Mouse (Mus musculus): ENCODE measurements around the gene Mkrn2os. TPM values are rescaled to one million over a fixed set of nuclear protein-coding genes. Genes with fewer than 3 reads are reported as not detected.

Gene Mkrn2os
- polyA plus RNA-seq (2012; rRNA removed), result 0.09 and 0.16 TPM in 2 replicates

DNA sequence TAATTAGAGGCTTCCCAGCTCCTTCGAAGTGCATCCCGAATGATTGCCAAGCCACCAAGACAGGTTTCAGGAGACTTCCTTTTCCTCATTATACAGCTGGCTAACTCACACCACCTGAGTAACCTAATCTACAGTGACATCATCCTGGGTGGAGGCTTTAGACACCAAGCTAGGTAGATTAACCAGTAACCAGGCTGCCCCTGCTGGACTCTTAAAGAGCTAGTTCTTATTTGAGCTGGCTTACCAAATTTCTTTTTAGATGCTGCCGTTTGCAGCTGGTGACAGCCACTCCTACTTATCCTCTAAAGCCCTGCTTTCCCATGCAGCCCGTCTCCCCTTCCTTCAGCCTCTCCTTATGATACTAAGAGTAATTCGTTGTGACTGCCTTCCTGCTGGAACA lies at the start of gene Mkrn2os:
TSS of gene Mkrn2os (minus strand) at position 119 of the 400 bp plus-strand sequence.

DNA sequence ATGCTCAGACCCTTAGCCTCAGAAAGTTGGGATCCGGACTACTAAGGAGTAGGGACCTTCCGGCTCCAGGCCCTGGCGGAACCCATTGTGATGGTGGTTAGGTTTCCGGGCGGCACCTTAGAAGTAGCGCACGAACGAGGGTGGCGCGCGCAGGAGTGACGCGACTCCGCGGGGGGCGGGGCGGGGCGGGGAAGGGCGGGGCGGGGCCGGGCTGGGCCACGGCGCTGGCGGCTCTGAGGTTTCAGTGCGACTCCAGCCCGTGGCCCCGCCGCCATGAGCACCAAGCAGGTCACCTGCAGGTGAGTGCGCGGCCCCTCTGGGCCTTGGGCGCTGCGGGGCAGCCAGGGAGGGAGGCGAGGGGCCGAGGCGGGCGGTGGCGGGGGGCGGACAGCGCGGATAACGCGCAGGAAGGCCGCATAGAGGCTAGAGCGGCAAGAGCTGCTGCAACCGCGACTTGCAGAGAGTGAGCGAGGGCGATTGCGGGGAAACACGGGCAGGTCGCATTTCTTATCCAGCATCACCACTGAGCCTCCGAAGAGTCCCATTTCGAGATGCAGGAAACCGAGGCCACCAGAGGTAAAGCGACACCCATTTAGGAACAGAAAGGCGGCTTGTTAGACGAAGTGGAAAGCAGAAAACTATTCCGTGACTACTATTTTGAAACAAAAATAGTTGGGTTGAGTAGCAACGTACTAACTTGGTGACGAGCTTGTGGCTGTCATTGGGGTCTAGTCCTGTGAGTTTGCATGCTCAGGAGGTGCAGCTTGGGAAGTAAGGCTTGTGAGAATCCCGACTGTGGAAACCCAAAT lies 9.5 kb upstream of the Mkrn2os start, which contains the start of gene Mkrn2:
TSS of gene Mkrn2 (plus strand) at position 188 of the 809 bp plus-strand sequence.

DNA sequence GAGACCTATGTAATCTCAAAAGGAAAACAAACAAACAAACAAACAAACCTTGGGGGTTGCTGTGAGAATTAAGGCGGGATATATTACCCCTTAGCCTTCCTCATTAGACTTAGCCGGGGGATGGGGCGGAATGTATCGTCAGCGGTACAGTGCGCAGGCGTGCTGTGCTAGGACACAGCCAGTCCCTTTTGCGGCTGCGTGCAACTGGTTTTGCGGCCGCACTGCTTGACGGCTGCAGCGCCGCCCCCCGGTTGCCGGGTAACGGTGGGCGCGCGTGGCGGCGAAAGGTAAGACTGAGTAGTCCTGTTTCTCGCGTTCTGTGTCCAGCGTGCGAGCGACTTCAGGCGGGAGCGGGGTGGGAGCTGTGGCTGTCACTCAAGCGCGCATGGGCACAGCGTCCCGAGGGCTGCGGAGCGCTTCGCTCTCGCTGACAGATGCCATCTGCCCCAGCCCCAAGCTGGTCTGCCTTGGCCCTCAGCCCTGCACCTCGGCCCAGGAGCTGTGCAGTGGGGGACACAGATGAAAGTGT lies 47.9 kb downstream of the Mkrn2os start, which contains the start of gene Tsen2:
TSS of gene Tsen2 (plus strand) at position 223 of the 529 bp plus-strand sequence.

Other genes with a start within 250 kb of the Mkrn2os start
- gene Pparg, start 231.6 kb downstream of the Mkrn2os start, polyA plus RNA-seq (2012; rRNA removed), result 0.52 TPM in 2 replicates
- 25.7 and 28.2 TPM in 2 replicates for gene Tsen2, start 47.9 kb downstream of the Mkrn2os start, polyA plus RNA-seq (2012; rRNA removed)
- gene Mkrn2, start 9.3 kb upstream of the Mkrn2os start, polyA plus RNA-seq (2012; rRNA removed), result 28.6 and 32.0 TPM in 2 replicates
- gene Raf1, start 84.1 kb upstream of the Mkrn2os start, polyA plus RNA-seq (2012; rRNA removed), result 240 and 245 TPM in 2 replicates
- gene Tmem40, start 169.8 kb upstream of the Mkrn2os start, polyA plus RNA-seq (2012; rRNA removed), result 1.5 TPM in 2 replicates
- gene Cand2, start 182.0 kb upstream of the Mkrn2os start, polyA plus RNA-seq (2012; rRNA removed), result 14.4 and 15.2 TPM in 2 replicates
- 1,760 and 1,858 TPM in 2 replicates for gene Rpl32, start 216.2 kb upstream of the Mkrn2os start, polyA plus RNA-seq (2012; rRNA removed)
- gene Efcab12, start 245.8 kb upstream of the Mkrn2os start, polyA plus RNA-seq (2012; rRNA removed), result 4.2 and 4.4 TPM in 2 replicates

All from central nervous system, embryonic 18 days (tissue).